Mouse (Mus musculus) spleen, adult 2 months (tissue): Measurements from ENCODE around the gene Hcrt.

Experiments used
- CTCF ChIP-seq: fragments of 200-500 bp; IDR thresholded peaks from 2 replicates; pipeline ENCODE4 v1.5.1; 2011; ENCODE audit warnings: mild to moderate bottlenecking, inconsistent platforms; ENCODE audit not compliant: insufficient read depth, insufficient read length, insufficient replicate concordance; ENCODE audit errors: extremely low read depth
- POLR2A ChIP-seq: fragments of 200-500 bp; IDR thresholded peaks from 2 replicates; pipeline ENCODE4 v1.6.1; 2011; ENCODE audit warnings: low read depth, low read length, inconsistent platforms

DNA sequence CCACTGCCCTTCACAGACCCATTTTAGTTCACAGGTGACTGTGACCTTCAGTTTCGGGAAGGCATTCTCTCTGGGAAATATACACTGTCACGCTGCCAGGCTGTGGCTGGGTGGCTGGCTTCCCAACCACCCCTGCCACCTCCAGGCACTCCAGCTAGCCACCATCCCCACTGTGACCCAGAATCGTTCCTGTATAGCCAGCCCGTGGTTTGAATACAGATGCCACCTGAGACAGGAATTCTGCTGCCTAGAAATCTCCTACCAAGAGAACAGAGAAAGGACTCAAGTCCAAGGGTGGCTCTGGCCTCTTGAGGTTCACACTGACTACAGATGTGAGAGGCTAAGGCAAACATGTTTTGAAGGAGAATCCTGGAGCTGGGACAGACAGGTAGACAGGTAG lies 43.9 kb downstream of the Hcrt start:
- TF ChIP-seq CTCF: no peak
- no peak for TF ChIP-seq POLR2A
